Mouse (Mus musculus): ENCODE results near the gene Syngr3.
"Not testable (repeated sequence)": the region's sequence is repeated elsewhere in the genome, so short reads cannot be mapped to it uniquely, and the experiment has no call there.

DNA sequence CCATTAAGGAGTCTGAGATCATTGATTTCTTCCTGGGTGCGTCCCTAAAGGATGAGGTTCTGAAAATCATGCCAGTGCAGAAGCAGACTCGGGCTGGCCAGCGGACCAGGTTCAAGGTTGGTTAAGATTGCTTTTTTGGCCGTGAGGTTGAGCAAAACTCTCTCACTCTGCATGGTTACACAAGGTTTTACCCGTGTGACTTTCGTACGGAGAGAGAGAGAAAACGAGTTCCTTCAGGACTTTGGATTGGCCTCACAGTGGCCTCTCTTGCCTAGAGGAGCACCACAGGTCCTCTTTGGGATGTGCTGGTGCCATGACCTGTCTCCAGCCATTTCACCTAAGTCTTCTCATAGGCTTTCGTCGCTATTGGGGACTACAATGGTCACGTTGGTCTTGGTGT lies 30.9 kb upstream of the Syngr3 start:
- TF ChIP-seq CTCF (IDR thresholded peaks at IDR 0.05; ENCODE audit: low read depth, low read length); GATA1 (IDR thresholded peaks at IDR 0.05; ENCODE audit: borderline replicate concordance, low read length): not testable (repeated sequence)

All from G1E (cell line).